Mouse (Mus musculus): ENCODE measurements around the gene Stk32c. TPM values are rescaled to one million over a fixed set of nuclear protein-coding genes. Genes with fewer than 3 reads are reported as not detected.

The Stk32c gene
- polyA plus RNA-seq, 1 experiment from 2014 or later, result 0.46 TPM

DNA sequence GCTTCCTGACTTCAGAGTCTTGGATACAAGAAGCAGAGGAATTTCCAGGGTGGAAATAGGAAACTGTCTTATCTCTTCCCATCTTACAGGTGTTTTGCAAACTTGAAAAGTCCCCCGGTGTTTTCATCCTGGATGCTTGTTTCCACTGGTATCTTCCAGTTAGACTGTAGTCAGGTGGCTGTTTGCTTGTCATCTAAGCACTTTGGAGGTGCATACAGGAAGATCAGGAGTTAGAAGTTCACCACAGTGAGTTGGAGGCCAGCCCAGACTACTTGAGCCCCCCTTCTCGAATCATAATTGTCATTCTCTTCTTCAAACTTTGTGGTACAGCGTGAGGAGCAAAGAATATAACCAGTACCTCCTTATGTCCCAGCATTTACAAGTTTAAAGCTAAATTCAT lies 1.1 kb upstream of the Stk32c start:
- Histone ChIP-seq H3K27ac (no peak overlapping the region), H3K4me3 (replicated peaks) (no peak overlapping the region), H3K27me3 (no peaks in the 10 kb centered on the region), H3K9ac (no peak overlapping the region), H3K4me2 (no peak overlapping the region), H3K4me1 (peaks cover 13% of the 10 kb centered on the region), H3K9me3 (no peaks in the 10 kb centered on the region), H3K36me3 (replicated peaks) (no peaks in the 10 kb centered on the region)
- 84% methylated on average over 3 of the region's 3 CpGs for WGBS
- no peak for ATAC-seq (ENCODE audit: low FRiP score)

- Histone ChIP-seq H3K4me3 (replicated peaks) (peak overlapping the region; percentile 46), H3K27me3 (no peaks in the 10 kb centered on the region), H3K9me3 (no peaks in the 10 kb centered on the region), H3K27ac (peak overlapping the region; percentile 83), H3K9ac (peak overlapping the region; percentile 52; the same call in 1 of the 2 replicates), H3K4me1 (peaks cover 13% of the 10 kb centered on the region), H3K4me2 (peak overlapping the region; percentile 64), H3K36me3 (replicated peaks) (no peaks in the 10 kb centered on the region)
- ATAC-seq (ENCODE audit: low FRiP score), result peak; percentile 17
- 68% methylated on average over 3 of the region's 3 CpGs for WGBS
Observed at GRCm38 (mm10) chr7:139213751-139214150, 644 bp upstream of the Stk32c start.

GRCm38 (mm10) chr7:139211761-139212160 lies 1.3 kb downstream of the Stk32c start:
- Histone ChIP-seq H3K4me3 (replicated peaks) (no peak overlapping the region), H3K36me3 (replicated peaks) (no peaks in the 10 kb centered on the region), H3K9me3 (no peaks in the 10 kb centered on the region), H3K9ac (no peak overlapping the region), H3K4me2 (no peak overlapping the region), H3K27ac (no peak overlapping the region), H3K27me3 (0 out of 2 replicates have a peak, but pooled peaks cover 6% of the 10 kb centered on the region), H3K4me1 (peaks cover 13% of the 10 kb centered on the region)
- 87% methylated on average over 6 of the region's 6 CpGs for WGBS
- no peak for ATAC-seq (ENCODE audit: low FRiP score)

- Histone ChIP-seq H3K9me3 (no peaks in the 10 kb centered on the region), H3K4me1 (peaks cover 11% of the 10 kb centered on the region), H3K36me3 (replicated peaks) (no peaks in the 10 kb centered on the region), H3K9ac (no peak overlapping the region), H3K4me3 (replicated peaks) (no peak overlapping the region), H3K27ac (no peak overlapping the region), H3K4me2 (no peak overlapping the region), H3K27me3 (0 out of 2 replicates have a peak, but pooled peaks cover 6% of the 10 kb centered on the region)
- 96% methylated on average over 4 of the region's 4 CpGs for WGBS
- no peak for ATAC-seq (ENCODE audit: low FRiP score)
Observed at GRCm38 (mm10) chr7:139208773-139209095, 4.4 kb downstream of the Stk32c start.

- 32% methylated on average over 7 of the region's 7 CpGs for WGBS
- Histone ChIP-seq H3K4me3 (replicated peaks) (no peak overlapping the region), H3K36me3 (replicated peaks) (no peaks in the 10 kb centered on the region), H3K4me2 (no peak overlapping the region), H3K9ac (no peak overlapping the region), H3K27me3 (0 out of 2 replicates have a peak, but pooled peaks cover 6% of the 10 kb centered on the region), H3K9me3 (no peaks in the 10 kb centered on the region), H3K27ac (no peak overlapping the region), H3K4me1 (peaks cover 7% of the 10 kb centered on the region)
- ATAC-seq (ENCODE audit: low FRiP score), result no peak
Observed at GRCm38 (mm10) chr7:139208023-139208772, 4.9 kb downstream of the Stk32c start.

DNA sequence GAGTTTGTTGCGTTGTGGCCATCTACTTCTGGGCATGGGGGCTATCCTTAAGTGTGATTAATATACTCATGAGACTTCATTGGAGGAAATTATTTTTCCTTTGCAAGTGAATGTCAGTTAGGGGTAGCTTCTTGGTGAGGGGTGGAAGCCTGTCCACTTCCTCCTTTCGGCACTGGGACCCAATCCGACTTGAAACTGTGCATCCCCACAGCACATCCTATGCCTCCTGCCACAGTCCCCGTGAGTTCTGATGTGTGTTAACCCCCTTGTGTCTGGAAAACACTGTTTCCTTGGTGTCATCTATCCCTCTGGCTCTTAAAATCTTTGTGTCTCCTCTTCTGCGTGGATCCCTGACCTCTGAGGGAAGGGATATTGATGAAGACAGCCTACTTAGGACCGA lies 11.9 kb downstream of the Stk32c start:
- Histone ChIP-seq H3K9me3 (no peaks in the 10 kb centered on the region), H3K27me3 (peaks cover 5% of the 10 kb centered on the region; the same call in 1 of the 2 replicates), H3K4me2 (no peak overlapping the region), H3K4me3 (replicated peaks) (no peak overlapping the region), H3K36me3 (replicated peaks) (no peaks in the 10 kb centered on the region), H3K27ac (no peak overlapping the region), H3K9ac (no peak overlapping the region), H3K4me1 (no peaks in the 10 kb centered on the region)
- no peak for ATAC-seq (ENCODE audit: low FRiP score)
- 64% methylated on average over 6 of the region's 6 CpGs for WGBS

- WGBS, result 25% methylated on average over 7 of the region's 7 CpGs
- ATAC-seq (ENCODE audit: low FRiP score), result peak; percentile 78
Observed at GRCm38 (mm10) chr7:139200108-139200507, 13.0 kb downstream of the Stk32c start.

GRCm38 (mm10) chr7:139197022-139197421 lies 16.1 kb downstream of the Stk32c start:
- Histone ChIP-seq H3K27me3 (peaks cover 11% of the 10 kb centered on the region; the same call in 1 of the 2 replicates), H3K36me3 (replicated peaks) (no peaks in the 10 kb centered on the region), H3K9me3 (no peaks in the 10 kb centered on the region), H3K4me1 (no peaks in the 10 kb centered on the region), H3K9ac (no peak overlapping the region), H3K27ac (no peak overlapping the region), H3K4me3 (replicated peaks) (no peak overlapping the region), H3K4me2 (no peak overlapping the region)
- no peak for ATAC-seq (ENCODE audit: low FRiP score)
- WGBS, result 80% methylated on average over 4 of the region's 4 CpGs

More at GRCm38 (mm10) chr7:139200108-139200507, 13.0 kb downstream of the Stk32c start:
- Histone ChIP-seq H3K4me1 (no peaks in the 10 kb centered on the region), H3K27me3 (peaks cover 5% of the 10 kb centered on the region; the same call in 1 of the 2 replicates), H3K9me3 (no peaks in the 10 kb centered on the region), H3K27ac (no peak overlapping the region), H3K4me2 (no peak overlapping the region), H3K4me3 (replicated peaks) (no peak overlapping the region), H3K9ac (no peak overlapping the region), H3K36me3 (replicated peaks) (no peaks in the 10 kb centered on the region)

DNA sequence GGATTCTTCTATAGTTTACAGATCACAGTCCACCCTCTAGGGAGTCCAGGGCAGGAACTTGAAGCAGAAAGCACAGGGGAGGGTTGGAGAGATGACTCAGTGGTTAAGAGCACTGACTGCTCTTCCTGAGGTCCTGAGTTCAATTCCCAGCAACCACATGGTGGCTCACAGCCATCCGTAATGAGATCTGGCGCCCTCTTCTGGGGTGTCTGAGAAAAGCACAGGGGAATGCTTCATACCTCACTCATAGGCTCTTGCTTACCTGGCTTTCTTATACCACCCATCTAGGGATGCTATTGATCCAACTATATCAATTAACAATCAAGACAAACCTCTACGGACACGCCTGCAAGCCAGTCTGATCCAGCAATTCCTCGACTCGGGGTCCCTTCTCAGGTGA lies 21.5 kb downstream of the Stk32c start:
- H3K27me3 ChIP-seq, result peaks cover 46% of the 10 kb centered on the region
- H3K27ac ChIP-seq, result no peak overlapping the region
- no peak for ATAC-seq (ENCODE audit: low FRiP score)
- H3K9ac ChIP-seq, result no peak overlapping the region
- WGBS, result 73% methylated on average over 6 of the region's 6 CpGs
- no peaks in the 10 kb centered on the region for H3K36me3 ChIP-seq (replicated peaks)
- H3K4me1 ChIP-seq, result peaks cover 8% of the 10 kb centered on the region
- H3K4me3 ChIP-seq (replicated peaks), result no peak overlapping the region
- H3K9me3 ChIP-seq, result no peaks in the 10 kb centered on the region
- no peak overlapping the region for H3K4me2 ChIP-seq

DNA sequence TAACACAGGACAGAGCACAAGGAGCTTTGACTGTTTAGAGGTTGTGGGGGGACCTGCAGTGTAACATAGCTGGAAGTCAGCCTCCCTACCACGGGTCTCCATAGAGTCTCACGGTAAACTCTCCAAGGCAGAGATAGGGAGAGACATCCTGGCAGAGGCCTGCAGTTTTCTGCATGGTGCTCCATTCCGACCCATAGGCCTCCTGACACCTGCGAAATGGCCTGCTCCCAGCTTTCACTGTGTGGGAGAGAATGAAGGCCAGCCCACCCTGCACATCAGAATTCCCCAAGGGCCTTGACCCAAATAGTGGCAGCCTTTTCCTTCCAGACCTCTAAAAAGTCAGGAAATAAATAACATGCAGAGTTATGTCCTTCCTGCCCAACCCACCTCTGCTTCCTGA lies 22.5 kb downstream of the Stk32c start:
- no peak overlapping the region for H3K4me3 ChIP-seq (replicated peaks)
- peaks cover 8% of the 10 kb centered on the region for H3K4me1 ChIP-seq
- no peak overlapping the region for H3K27ac ChIP-seq
- H3K9me3 ChIP-seq, result no peaks in the 10 kb centered on the region
- no peak overlapping the region for H3K9ac ChIP-seq
- no peaks in the 10 kb centered on the region for H3K36me3 ChIP-seq (replicated peaks)
- H3K4me2 ChIP-seq, result no peak overlapping the region
- ATAC-seq (ENCODE audit: low FRiP score), result no peak
- peaks cover 53% of the 10 kb centered on the region for H3K27me3 ChIP-seq
- 89% methylated on average over 4 of the region's 4 CpGs for WGBS

DNA sequence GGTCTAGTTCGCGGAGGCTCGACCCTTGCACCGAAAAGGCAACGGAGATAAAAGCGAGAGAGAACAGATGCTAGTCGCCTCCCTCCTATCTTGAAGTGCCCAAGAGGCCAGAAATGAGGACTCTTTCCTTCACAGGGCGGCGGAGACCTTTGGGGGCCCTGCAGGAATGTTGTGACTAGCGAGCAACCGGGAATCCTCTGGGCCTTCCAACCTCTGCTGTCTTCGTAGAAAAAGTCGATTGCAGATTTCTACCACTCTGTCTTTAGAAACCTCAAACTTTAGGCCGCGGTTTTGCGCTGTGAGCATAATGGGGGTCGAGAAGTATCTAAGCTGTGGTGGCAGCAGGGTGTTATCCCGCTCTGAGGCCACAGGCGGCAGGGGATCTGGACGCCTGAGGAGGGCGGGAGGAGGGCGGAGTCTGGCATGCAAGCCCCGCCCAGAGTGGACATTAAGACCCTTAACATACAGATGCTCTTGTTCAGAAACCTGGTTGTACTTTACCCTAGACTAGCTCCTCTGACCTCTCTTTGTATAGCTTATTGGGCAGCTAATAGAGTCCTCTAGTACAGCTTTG lies 24.4 kb downstream of the Stk32c start:
- peak; percentile 78 for ATAC-seq (ENCODE audit: low FRiP score)
- Histone ChIP-seq H3K9me3 (no peaks in the 10 kb centered on the region), H3K27me3 (peaks cover 63% of the 10 kb centered on the region), H3K9ac (peak overlapping the region; percentile 64), H3K27ac (no peak overlapping the region), H3K4me3 (replicated peaks) (peak overlapping the region; percentile 72), H3K36me3 (replicated peaks) (no peaks in the 10 kb centered on the region), H3K4me2 (peak overlapping the region; percentile 93), H3K4me1 (peaks cover 8% of the 10 kb centered on the region)
- under 1% methylated on average over 23 of the region's 23 CpGs for WGBS

DNA sequence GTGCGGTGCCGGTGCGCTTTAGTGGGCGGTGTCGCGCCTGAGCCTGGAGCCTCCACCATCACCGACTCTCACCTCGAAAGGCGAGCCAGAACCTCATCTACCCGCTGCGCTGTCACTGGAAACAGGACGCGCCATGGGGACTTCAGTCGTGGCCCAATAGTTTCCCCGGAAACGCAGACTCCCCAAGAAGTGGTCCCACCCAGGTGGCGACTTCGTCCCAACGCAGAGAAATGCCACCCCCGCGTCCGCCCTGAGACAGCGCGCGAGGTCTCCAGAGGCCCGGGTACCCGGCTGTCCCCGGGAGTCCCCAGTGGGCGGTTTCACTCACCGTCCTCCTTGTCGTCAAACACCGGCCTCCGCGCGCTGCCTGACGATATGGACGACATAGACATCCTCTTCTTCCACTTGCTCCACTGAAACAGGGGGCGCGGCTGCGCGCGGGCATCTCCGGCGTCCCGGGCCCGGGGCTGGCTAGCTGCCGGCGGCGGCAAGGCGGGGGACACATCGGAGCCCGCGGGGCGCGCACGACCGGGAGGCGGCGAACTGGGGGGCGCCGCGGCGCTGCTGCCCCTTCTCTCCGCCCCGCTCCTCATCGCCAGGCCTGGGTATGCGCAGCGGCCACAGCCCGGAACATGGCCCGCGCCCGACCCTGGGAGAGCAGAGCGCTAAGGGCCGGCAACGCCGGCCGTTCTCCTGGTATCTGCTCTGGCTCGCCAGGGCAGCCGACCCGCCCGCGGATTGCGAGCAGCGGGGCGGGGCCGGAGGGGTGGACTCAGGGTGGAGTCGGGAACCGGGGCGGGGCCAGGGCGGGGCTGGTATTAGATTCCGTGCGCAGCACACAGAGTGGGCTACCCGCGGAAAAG lies 25.1 kb downstream of the Stk32c start:
- H3K36me3 ChIP-seq (replicated peaks), result no peaks in the 10 kb centered on the region
- H3K4me3 ChIP-seq (replicated peaks), result peak overlapping the region; percentile 72
- peaks cover 58% of the 10 kb centered on the region for H3K27me3 ChIP-seq
- no peaks in the 10 kb centered on the region for H3K9me3 ChIP-seq
- WGBS, result under 1% methylated on average over 94 of the region's 94 CpGs
- H3K4me2 ChIP-seq, result peak overlapping the region; percentile 93
- 0 out of 2 replicates have a peak overlapping the region, but pooled peaks have one; percentile 32 for H3K27ac ChIP-seq
- ATAC-seq (ENCODE audit: low FRiP score), result peak; percentile 96
- peak overlapping the region; percentile 64 for H3K9ac ChIP-seq
- H3K4me1 ChIP-seq, result peaks cover 8% of the 10 kb centered on the region

Measured in forebrain, embryonic 12.5 days (tissue).